Mouse (Mus musculus) adrenal gland (tissue): ENCODE measurements around the gene Olfr723.
"Not testable (repeated sequence)": the region's sequence is repeated elsewhere in the genome, so short reads cannot be mapped to it uniquely, and the experiment has no call there.

ENCODE experiments used
- intact Hi-C: fragments of 180-260 bp; cut with DNase I; formaldehyde crosslinking; loops from one replicate; pipeline ENCODE4 v1.15.1; 2025
- long read RNA-seq, 2 experiments: library from polyadenylated mRNA; unstranded; transcript quantifications; one replicate each; pipeline ENCODE4 v2.0.0; 2020; ENCODE audit warnings: borderline replicate concordance in 1 of 2; ENCODE audit not compliant: insufficient replicate concordance in 1 of 2

Olfr723 gene
- long read RNA-seq, experiment 1 = 0 reads
- long read RNA-seq, experiment 2 = 0 reads

DNA sequence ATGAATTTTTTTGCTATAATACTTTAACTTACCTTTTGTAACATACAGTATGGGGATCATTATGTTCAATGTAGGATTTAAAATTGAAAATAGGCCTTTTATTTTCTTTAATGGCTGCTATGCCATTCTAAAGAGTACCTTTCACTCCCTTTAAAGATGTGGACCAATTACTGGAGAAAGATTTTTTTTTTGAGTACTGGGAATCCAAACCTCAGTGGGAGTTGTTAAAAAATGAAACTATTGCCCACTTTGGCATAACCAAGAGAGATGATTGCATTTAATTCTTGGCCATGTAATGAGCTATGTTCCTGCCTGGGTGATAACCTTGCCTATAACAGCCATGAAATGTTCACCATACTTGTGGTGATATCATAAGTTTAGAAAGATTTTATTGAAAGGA lies at the start of gene Olfr723:
TSS of gene Olfr723 (minus strand) at position 101 of the 400 bp plus-strand sequence.
- intact Hi-C loops = loop anchor here (2.0 kb wide), 1 partner anchor 33 kb away; no protein-coding TSS in a partner anchor

DNA sequence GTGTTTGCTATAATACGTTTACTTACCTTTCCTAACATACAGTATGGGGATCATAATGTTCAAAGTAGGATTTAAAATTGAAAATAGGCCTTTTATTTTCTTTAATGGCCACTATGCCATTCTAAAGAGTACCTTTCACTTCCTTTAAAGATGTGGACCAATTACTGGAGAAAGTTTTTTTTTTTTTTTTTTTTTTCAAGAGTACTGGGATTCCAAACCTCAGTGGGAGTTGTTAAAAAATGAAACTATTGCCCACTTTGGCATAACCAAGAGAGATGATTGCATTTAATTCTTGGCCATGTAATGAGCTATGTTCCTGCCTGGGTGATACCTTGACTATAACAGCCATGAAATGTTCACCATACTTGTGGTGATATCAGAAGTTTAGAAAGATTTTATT lies 31.6 kb upstream of the Olfr723 start, which contains the start of gene Olfr724:
TSS of gene Olfr724 (minus strand) at position 101 of the 400 bp plus-strand sequence.
- intact Hi-C loops = not testable (repeated sequence)

DNA sequence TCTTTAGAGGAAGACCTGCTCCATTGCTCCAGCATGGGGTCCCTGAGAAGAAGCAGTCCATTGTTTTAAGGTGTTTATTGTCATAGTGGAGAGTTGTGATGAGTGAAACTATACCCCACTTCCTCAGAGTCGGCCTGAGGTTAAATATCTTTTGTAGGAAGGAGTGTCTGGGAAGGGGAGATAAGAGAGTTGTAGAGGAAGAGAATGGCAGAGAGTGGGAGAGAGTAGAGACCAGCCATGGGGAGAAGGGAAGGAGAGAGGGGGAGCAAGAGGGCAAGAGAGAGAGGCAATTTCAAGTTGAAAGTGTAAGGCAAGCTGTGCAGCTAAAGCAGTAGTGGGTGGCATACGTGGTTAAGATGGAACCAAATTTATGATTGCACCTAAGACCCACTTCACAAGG lies 24.3 kb upstream of the Olfr723 start:
- intact Hi-C loops = no loop called here

DNA sequence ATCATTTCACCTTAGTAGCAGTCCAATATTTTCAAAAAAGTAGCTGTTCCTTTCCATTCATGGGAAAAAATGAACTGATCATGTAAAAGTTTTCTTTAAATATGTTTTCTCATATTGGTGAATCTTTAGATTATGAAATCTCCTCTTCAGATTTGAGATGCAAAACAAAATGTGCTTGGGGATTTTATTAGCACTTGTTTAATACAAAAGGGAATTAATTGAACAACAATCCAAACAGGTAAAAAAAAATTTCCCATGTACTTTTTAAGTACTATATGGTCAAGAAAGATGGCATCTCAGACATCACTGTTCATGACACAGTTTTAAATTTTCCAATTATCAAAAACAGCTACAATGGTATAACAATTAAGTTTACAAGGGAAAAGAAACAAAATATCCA lies 29.7 kb downstream of the Olfr723 start, which contains the start of gene Olfr722:
TSS of gene Olfr722 (minus strand) at position 101 of the 400 bp plus-strand sequence.
- intact Hi-C loops = no loop called here
